ENCODE assay signal across 11 mouse cellular contexts in genomic region chr17:15823215-15823614, GRCm38 (mm10). TPM values are rescaled to one million over a fixed set of nuclear protein-coding genes. Genes with fewer than 3 reads are reported as not detected.
DNase-seq lines count a peak whose midpoint lies in the region; ATAC-seq and TF ChIP-seq lines count a peak whose summit lies in the region.
"Had no signal": no experiment of that assay in that cellular context is flagged by ENCODE, and none has a peak within 500 bp of the region (broad histone marks: within the 10 kb centered on the region; RNA-seq: fewer than 3 reads in every experiment).

No protein-coding gene starts in this region.

- peaks cover 37% of the 10 kb centered on the region for H3K4me1 ChIP-seq in lung, embryonic 16.5 days (replicated peaks; ENCODE audit: control insufficient read depth, insufficient read depth, low read length)
- H3K4me1 ChIP-seq in forebrain, embryonic 16.5 days (replicated peaks; ENCODE audit: control insufficient read depth, insufficient read depth, low read length), result peaks cover 39% of the 10 kb centered on the region
- H3K4me1 ChIP-seq in limb, embryonic 14.5 days (ENCODE audit: control insufficient read depth, insufficient read depth, low read length), result peaks cover 40% of the 10 kb centered on the region
- peaks cover 5% of the 10 kb centered on the region; the same call in 1 of the 2 replicates for H3K4me1 ChIP-seq in stomach, postnatal 0 days (replicated peaks; ENCODE audit: control insufficient read depth, insufficient read depth)

- peak overlapping the region; percentile 58; the same call in 1 of the 2 replicates for H3K4me2 ChIP-seq in lung, embryonic 16.5 days (ENCODE audit: low read depth, low read length)
- H3K4me2 ChIP-seq in forebrain, embryonic 16.5 days (ENCODE audit: low read length), result peak overlapping the region; percentile 95
- H3K4me2 ChIP-seq in limb, embryonic 14.5 days (replicated peaks; ENCODE audit: low read depth, low read length, severe bottlenecking), result peak overlapping the region; percentile 86; the same call in 1 of the 2 replicates
- H3K4me2 ChIP-seq in stomach, postnatal 0 days (replicated peaks; ENCODE audit: low read depth), result peak overlapping the region; percentile 75

- TF ChIP-seq EP300 in stomach, postnatal 0 days (optimal IDR thresholded peaks at IDR 0.05), result no peak

- H3K27ac ChIP-seq in lung, embryonic 16.5 days (ENCODE audit: low read length), result no peak overlapping the region
- H3K27ac ChIP-seq in forebrain, embryonic 16.5 days (ENCODE audit: low read length), result no peak overlapping the region
- H3K27ac ChIP-seq in limb, embryonic 14.5 days (replicated peaks; ENCODE audit: low read depth, low read length), result no peak overlapping the region
- H3K27ac ChIP-seq in stomach, postnatal 0 days (replicated peaks), result no peak overlapping the region; the same call in 1 of the 2 replicates

- no peak for TF ChIP-seq POLR2A in limb, embryonic 14.5 days (IDR thresholded peaks at IDR 0.05; ENCODE audit: borderline replicate concordance, extremely low read depth, insufficient read depth, insufficient read length)

- H3K36me3 ChIP-seq in lung, embryonic 16.5 days (ENCODE audit: control insufficient read depth, insufficient read depth, low read length), result no peaks in the 10 kb centered on the region
- H3K36me3 ChIP-seq in forebrain, embryonic 16.5 days (ENCODE audit: control insufficient read depth, insufficient read depth), result peaks cover 4% of the 10 kb centered on the region; the same call in 1 of the 2 replicates
- H3K36me3 ChIP-seq in limb, embryonic 14.5 days (ENCODE audit: control insufficient read depth, insufficient read depth, low read length), result peaks cover 7% of the 10 kb centered on the region
- H3K36me3 ChIP-seq in stomach, postnatal 0 days (ENCODE audit: control insufficient read depth, insufficient read depth, low read length), result 0 out of 2 replicates have a peak, but pooled peaks cover 2% of the 10 kb centered on the region

- H3K9me3 ChIP-seq in lung, embryonic 16.5 days (ENCODE audit: control insufficient read depth, low read length), result no peaks in the 10 kb centered on the region
- H3K9me3 ChIP-seq in forebrain, embryonic 16.5 days (ENCODE audit: control insufficient read depth, low read length), result no peaks in the 10 kb centered on the region
- H3K9me3 ChIP-seq in limb, embryonic 14.5 days (ENCODE audit: control insufficient read depth, low read length), result no peaks in the 10 kb centered on the region
- H3K9me3 ChIP-seq in stomach, postnatal 0 days (ENCODE audit: control insufficient read depth, low read length), result no peaks in the 10 kb centered on the region
- H3K9me3 ChIP-seq: heart, embryonic 12.5 days had no signal

- no peak for DNase-seq in lung, postnatal 25 days (ENCODE audit: low spot score)
- DNase-seq in limb, embryonic 14.5 days (ENCODE audit: low spot score), result no peak
- no peak for DNase-seq in stomach, postnatal 0 days (ENCODE audit: low spot score)
- DNase-seq in cerebellum, postnatal 4 days (ENCODE audit: low spot score in 2 of 2), result no peak
- DNase-seq in kidney, postnatal 36 days, result no peak
- DNase-seq: adrenal gland, adult 8-10 months had no signal

- no peak for ATAC-seq in lung, embryonic 16.5 days (ENCODE audit: low read depth)
- no peak for ATAC-seq in forebrain, embryonic 16.5 days
- no peak for ATAC-seq in limb, embryonic 14.5 days (ENCODE audit: low FRiP score, low read depth)
- no peak for ATAC-seq in stomach, postnatal 0 days (ENCODE audit: low FRiP score, low TSS enrichment)
- no peak for ATAC-seq in erythroid progenitor cell, adult 5-6 weeks (replicated peaks; ENCODE audit: low FRiP score, poor library complexity, severe bottlenecking)

- 61% methylated on average over 5 of the region's 5 CpGs for WGBS in lung, embryonic 16.5 days
- WGBS in forebrain, embryonic 16.5 days, result 49% methylated on average over 5 of the region's 5 CpGs
- WGBS in limb, embryonic 14.5 days, result 42% methylated on average over 5 of the region's 5 CpGs
- WGBS in stomach, postnatal 0 days, result 44% methylated on average over 5 of the region's 5 CpGs

- no peaks in the 10 kb centered on the region for H3K27me3 ChIP-seq in lung, embryonic 16.5 days (ENCODE audit: control insufficient read depth, insufficient read depth, low read depth, low read length)
- no peaks in the 10 kb centered on the region for H3K27me3 ChIP-seq in forebrain, embryonic 16.5 days (replicated peaks; ENCODE audit: control insufficient read depth, insufficient read depth, low read length)
- H3K27me3 ChIP-seq in limb, embryonic 14.5 days (ENCODE audit: control insufficient read depth, insufficient read depth, low read length), result no peaks in the 10 kb centered on the region
- no peaks in the 10 kb centered on the region for H3K27me3 ChIP-seq in stomach, postnatal 0 days (ENCODE audit: control insufficient read depth, insufficient read depth, low read length)

- no peak for TF ChIP-seq CTCF in stomach, postnatal 0 days (IDR thresholded peaks at IDR 0.05; ENCODE audit: low read depth)

- no peak overlapping the region for H3K4me3 ChIP-seq in lung, embryonic 16.5 days (ENCODE audit: low read length)
- peak overlapping the region; percentile 98; the same call in 1 of the 2 replicates for H3K4me3 ChIP-seq in forebrain, embryonic 16.5 days (replicated peaks; ENCODE audit: low read length)
- H3K4me3 ChIP-seq in limb, embryonic 14.5 days (replicated peaks; ENCODE audit: low read length), result peak overlapping the region; percentile 94
- H3K4me3 ChIP-seq in stomach, postnatal 0 days (ENCODE audit: low read depth, low read length), result peak overlapping the region; percentile 94

- H3K9ac ChIP-seq in lung, embryonic 16.5 days (ENCODE audit: low read length), result no peak overlapping the region
- H3K9ac ChIP-seq in forebrain, embryonic 16.5 days (replicated peaks; ENCODE audit: low read depth, low read length), result no peak overlapping the region
- H3K9ac ChIP-seq in limb, embryonic 14.5 days (ENCODE audit: low read depth, low read length, severe bottlenecking), result 0 out of 2 replicates have a peak overlapping the region, but pooled peaks have one; percentile 12
- H3K9ac ChIP-seq in stomach, postnatal 0 days (ENCODE audit: low read length), result peak overlapping the region; percentile 43
- H3K9ac ChIP-seq: heart, embryonic 12.5 days had no signal

RNA-seq across cellular contexts. Expression of gene Rgmb, which starts 7.6 kb away (rescaled TPM):
- 10.5 and 12.4 TPM in 2 replicates for polyA plus RNA-seq in lung, embryonic 16.5 days (2015; fragmentation: Nextera tagmentation; extraction: Ambion mirVana)
- polyA plus RNA-seq in forebrain, embryonic 16.5 days (2015; fragmentation: Nextera tagmentation; extraction: Ambion mirVana), result 43.0 and 48.7 TPM in 2 replicates
- 52.0 and 71.0 TPM in 2 replicates for polyA plus RNA-seq in limb, embryonic 14.5 days (2012; rRNA removed)
- polyA plus RNA-seq in limb, embryonic 14.5 days (2014; fragmentation: Nextera tagmentation; extraction: Ambion mirVana), result 35.3 and 37.7 TPM in 2 replicates
- 33.0 and 41.1 TPM in 2 replicates for polyA plus RNA-seq in stomach, postnatal 0 days (2015; fragmentation: Nextera tagmentation; extraction: Ambion mirVana)
- not detected in 2 replicates for total RNA-seq in erythroid progenitor cell, adult 5-6 weeks (2015; ENCODE audit: low replicate concordance)
- not detected in 2 replicates for total RNA-seq in erythroid progenitor cell, adult 5-6 weeks (2017; ENCODE audit: low replicate concordance)
- total RNA-seq: MEL had no signal

Comparison
In these comparisons a context has a peak if more than half of its experiments do, and no peak if none do; other contexts are left out.
1. H3K9ac ChIP-seq: peak in limb, embryonic 14.5 days (single experiment) and stomach, postnatal 0 days (single experiment); none in lung, embryonic 16.5 days (single experiment) and forebrain, embryonic 16.5 days (single experiment).
2. Peak in every context shown above with its lines, with median percentiles within 50 percentile points of each other: H3K4me2 ChIP-seq.